Mouse (Mus musculus) thymus, adult 18-20 months (tissue): ENCODE data around the gene Esyt3.

Source experiments
- DNase-seq, 2 experiments: peaks; one replicate each; pipeline ENCODE4 v3.0.0; 2022; ENCODE audit warnings: mixed read lengths in 2 of 2

Gene Esyt3

DNA sequence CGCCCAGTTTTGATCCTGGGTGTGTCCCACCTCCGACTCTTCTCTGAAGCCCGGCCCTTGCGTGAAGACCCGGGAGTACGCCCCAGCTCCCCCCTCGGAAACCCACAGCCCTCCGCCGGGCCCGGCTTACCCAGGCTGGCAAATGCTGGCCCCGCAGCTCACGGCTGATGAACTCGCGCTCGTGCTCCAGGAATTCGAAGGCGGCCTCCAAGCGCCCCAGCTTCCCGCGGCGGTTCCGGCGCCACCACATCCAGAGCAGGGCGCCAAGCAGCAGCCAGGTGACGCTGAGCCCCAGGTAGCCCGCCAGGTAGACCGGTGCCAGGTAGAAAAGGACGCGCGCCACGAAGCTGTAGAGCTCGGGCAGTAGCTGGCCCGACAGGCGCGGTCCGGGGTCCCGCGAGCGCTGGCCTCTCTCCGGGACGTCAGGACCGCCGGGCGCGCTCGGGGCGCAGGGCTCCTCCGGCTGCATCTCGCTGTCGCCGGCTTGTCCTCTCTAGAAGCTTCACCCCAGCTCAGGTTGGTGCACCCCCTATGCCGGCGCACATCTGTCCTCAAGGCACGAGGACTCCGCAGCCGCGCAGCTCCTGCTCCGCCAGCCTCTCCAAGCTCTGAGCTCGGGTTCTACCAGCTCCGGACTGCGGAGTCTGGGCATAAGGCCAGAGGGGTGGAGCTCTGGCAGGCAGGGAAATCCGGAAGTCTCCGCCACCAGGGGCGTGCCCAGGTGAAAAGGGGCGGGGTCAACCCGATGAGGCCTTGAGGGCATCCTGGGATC is at the start of gene Esyt3:
Esyt3 (minus strand) TSS at position 637 of the 772 bp plus-strand sequence.
- no peak for DNase-seq

GRCm38 (mm10) chr9:99401288-99401974 is 43.1 kb upstream of the Esyt3 start:
- DNase-seq: no peak

DNA sequence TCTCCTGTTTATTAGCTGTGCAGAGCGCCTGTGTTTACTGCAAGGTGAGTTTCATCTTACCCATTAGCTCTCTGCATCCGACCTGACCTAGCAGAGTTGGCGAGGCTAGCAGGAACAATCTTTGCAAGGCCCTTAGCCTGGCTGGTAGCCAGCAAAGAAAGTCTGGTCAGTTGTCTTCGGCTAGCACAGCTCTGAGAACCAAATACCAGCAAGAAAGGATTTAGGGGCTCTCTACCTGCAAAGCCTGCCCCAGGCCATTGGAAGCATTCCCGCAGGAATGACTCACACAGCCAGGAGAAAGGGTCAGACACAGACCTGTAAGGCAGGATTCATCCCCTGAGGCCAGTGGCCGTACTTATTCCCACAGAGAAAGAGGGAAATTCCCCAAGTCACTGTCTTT is 42.4 kb upstream of the Esyt3 start:
- no peak for DNase-seq

DNA sequence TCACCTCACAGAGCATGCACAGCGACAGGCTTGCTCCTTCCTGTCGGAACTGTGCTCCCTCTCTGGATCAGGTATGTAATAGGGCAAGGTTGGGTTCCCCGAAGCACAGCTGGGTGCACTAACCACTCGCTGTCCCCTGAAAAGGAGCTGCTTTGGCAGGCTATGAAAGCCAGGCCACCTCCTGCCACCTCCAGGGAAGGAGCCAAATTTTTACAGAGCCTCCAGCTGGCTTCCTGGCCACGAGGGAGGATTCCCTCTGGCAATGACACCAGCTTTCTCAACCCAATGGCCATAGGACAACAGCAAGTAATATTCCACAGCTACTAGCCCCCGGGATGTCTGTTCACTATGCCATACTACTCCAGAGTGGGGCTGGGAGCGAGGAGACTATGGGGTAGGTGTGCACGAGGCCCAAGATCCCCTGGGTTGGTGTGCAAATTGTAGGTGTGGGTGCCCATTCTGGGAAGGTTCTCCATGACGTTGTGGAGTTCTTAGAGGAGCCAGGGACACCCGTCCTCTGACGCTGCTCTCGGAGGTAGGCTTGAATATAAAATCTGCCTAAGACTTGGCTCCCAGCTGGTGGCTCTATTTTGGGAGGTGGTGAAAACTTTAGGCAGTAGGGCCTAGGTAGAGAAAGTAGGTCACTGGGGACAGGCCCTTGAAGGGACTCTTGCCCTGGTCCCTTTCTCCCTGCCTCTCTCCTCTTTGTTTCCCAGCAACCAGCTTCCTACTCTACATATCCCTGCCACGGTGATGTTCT is 38.9 kb upstream of the Esyt3 start:
- no peak for DNase-seq

DNA sequence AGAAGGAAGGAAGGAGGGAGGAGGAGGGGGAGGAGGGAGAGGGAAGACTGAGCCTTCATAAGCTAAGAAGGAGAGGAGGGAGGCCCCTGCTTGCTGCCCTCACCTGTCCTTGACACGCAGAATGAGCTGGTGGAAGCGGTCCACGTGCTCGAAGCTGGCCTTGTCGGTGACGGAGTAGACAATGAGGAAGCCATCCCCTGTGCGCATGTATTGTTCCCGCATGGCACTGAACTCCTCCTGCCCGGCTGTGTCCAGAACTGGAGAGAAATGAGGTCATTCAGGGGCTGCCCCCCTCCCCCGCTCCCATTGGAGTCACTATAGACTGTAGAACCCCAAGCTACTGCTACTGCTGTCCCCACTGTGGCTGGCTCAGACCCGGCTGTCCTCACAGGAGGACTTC is 36.0 kb upstream of the Esyt3 start:
- no peak for DNase-seq

DNA sequence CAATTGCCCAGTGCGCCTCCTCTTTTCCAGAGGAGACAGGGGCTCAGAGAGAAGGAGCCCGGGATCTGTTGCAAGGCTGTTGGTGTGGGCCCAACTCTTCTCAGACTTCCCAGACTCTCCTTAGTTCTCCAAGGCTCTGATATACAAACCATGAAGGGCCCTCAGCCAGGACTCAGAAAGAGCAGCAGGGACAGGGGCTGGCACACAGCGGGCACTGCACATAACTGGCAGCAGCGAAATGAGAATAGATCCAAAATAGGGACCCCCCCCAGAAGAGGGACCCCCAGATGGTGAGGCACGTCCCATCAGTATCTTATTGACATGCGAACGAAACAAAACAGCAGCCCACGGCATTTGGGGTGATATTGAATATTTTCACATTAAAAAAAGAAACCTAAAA is 34.8 kb upstream of the Esyt3 start:
- no peak for DNase-seq

DNA sequence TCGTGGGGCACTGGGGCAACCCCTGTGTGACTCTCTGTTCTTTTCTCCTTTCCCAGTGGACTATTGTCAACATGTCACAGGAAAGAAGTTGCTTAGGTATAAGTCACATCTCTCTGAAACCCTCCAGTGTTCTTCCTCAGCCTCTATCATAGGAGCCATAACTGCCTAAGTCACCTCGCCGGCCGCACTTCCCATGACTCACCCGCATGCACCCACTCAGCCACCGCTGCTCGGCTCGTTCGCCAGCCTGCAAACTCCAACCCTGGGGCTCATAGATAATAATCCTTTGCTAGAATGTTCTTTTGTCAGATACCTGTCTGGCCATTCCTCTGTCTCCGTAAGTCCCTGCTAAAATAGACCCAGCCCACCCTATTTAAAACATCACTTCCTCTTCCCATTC is 33.2 kb upstream of the Esyt3 start:
- no peak for DNase-seq

- no peak for DNase-seq
Measured at GRCm38 (mm10) chr9:99390716-99391115, 32.4 kb upstream of the Esyt3 start.

DNA sequence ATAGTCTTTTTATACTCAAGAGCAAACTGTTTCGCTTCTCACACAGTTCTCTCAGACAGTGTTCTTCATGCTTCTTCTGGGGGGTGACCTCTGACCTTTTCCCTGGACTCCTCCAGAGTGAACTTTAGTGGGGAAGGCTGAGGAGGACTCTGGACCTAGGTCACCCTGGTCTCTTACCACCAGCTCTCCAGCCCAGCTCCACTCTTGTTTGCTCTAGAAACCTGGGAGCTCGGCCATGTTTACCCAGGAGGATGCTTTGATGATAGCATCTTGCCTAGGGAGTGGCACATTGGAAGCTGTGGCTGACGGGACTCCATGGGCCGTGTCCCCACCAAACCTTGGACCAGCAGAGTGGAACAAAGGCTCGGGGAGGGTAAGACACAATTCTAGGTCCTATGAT is 31.8 kb upstream of the Esyt3 start:
- no peak for DNase-seq

- DNase-seq: no peak
Measured at GRCm38 (mm10) chr9:99389506-99389905, 31.1 kb upstream of the Esyt3 start.

- no peak for DNase-seq
Measured at GRCm38 (mm10) chr9:99388856-99389255, 30.5 kb upstream of the Esyt3 start.

- no peak for DNase-seq
Measured at GRCm38 (mm10) chr9:99388078-99388477, 29.7 kb upstream of the Esyt3 start.

- DNase-seq: no peak
Measured at GRCm38 (mm10) chr9:99382556-99382955, 24.2 kb upstream of the Esyt3 start.

DNA sequence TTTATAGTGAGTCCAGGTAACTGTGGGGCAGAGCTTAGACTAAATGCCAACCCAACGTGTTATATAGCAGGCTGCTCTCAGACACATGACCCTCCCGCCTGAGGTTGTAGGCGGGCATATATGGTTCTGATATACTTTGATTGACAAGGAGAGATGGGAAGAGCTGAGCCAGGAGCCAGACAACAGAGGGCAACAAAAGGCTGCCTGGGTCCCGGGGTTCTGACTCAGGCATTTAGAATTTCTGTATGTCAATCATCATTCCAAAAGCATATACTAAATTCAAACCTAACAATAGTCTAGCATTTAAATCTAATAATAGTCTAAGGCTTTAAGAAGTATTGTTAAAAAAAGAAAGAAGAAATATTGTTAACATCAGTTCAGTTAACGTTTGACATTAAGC is 20.8 kb upstream of the Esyt3 start:
- DNase-seq: no peak

DNA sequence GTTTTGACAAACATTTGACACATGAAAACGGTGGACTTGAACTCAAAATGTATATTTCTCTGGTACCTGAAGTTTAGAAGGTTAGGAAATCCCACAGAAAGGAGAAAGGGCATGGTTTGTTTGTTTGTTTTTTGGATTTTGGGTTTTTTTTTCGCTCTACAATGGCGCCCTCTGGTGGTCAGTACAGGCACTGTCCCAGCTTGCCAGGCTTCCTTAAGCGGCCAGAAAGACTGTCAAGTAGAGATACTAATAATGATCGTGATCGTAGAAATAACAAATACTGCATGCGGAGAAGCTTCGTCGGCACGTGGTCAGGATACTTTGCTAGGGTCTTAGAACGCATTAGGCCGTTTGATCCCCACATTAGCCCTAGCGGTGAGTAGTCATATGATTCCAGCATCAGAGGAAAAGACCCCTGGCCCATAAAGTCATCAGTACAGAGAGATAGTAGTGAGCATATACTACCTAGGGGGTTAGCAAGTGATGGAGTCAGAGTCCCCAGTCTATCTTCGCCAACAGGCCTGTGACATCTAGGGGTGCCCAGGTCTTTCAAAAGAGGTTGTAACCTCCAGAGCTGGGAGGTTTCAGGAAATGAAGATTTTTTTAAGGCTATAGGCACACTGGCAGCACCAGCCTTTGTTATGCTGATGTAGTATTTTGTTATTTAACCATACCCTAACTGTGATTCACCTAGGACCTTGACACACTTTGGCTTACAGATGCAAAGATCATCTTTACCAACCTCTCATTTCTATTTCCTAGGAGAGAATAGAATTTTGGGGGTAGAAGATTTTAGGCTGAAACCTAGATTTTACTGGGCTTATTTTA is 18.4 kb upstream of the Esyt3 start:
- DNase-seq: no peak

DNA sequence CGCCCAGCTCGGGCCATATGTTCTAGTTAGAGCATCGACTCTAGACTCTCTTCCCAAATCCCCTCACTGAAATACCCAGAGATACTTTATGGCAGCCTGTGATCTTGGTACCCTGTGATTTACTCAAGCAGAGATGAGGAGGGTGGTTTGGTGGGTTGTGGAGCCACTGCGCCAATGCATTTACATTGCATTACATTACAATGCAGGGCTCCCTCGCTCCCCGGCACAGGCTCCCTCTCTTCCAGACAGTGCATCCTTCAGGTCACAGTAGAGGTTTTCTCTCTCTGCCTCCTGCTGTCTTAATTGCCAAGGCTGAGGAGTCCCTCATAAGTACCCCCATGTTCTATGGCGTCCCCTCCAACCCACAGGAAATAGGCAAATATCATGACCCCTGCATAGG is 10.1 kb upstream of the Esyt3 start:
- DNase-seq: no peak

DNA sequence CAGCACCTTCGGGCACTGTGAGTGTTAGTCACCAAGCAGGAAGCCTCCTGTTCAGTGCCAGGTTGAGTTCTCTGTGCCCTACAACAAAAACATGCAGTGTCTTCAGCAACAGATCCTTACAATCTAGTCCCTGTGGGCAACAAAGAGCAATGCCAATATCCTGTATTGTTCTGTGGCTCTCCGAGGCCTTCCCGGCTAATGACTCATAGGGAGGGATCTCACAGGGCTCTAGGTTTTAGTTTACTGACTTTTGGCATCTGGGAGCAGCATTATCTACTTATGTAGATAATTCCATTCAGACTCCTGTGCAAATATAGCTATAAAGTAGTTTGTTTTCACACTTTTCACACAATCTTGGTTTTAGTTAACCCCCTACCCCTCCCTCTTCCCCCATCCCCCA is 7.5 kb upstream of the Esyt3 start:
- no peak for DNase-seq

DNA sequence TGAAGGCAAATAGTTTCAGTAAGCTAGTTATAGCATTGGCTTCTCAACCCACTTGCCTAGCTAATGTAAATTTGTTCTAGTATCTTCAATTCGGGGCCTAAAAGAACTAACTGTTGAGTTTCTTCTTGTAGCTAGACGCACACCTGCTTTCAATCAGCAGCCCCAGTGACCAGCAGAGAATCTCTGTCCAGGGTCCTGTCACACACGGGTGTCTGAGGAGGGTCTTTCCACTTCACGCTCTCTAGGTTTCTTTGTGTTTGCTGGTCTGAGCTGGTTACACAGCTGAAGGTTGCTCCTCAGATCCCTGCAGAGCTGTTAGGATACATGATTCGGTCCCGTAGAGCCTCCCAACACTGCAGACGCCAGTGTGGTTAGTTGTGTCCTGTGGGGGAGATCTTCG is 4.7 kb upstream of the Esyt3 start:
- no peak for DNase-seq

DNA sequence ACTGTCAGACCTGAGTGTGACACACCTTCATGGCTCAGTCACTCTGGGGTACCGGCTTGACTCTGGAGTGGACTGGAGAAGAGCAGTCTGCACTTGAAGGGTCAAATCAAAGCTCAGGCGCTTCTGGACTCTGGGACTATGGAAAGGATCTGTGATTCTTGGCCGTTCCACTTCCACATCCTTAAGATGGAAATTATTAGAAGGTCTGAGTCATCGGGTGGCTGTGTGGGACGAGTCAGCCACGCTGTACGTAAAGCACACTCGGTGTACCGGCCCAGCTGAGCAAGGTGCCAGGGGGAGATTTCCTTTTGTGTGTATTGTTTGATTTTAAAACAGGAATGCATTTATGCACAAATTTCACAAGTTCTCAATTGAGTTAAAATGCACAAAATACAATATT is 3.6 kb upstream of the Esyt3 start:
- DNase-seq: no peak

GRCm38 (mm10) chr9:99359012-99359411 is 655 bp upstream of the Esyt3 start:
- DNase-seq: no peak

- DNase-seq: no peak
Measured at GRCm38 (mm10) chr9:99357561-99357920, 816 bp downstream of the Esyt3 start.

GRCm38 (mm10) chr9:99355971-99356370 is 2.4 kb downstream of the Esyt3 start:
- no peak for DNase-seq

- no peak for DNase-seq
Measured at GRCm38 (mm10) chr9:99354796-99355195, 3.6 kb downstream of the Esyt3 start.
